Mouse (Mus musculus) erythroblast, embryonic 14.5 days (primary cell): Measurements from ENCODE around the gene Erich3. TPM values are rescaled to one million over a fixed set of nuclear protein-coding genes. Genes with fewer than 3 reads are reported as not detected.

Experiments
- H3K27me3 ChIP-seq: 2 replicates; pipeline ENCODE4 v1.6.1; 2012; ENCODE audit warnings: inconsistent platforms; ENCODE audit not compliant: control insufficient read depth
- H3K36me3 ChIP-seq: 2 replicates; pipeline ENCODE4 v1.6.1; 2012; ENCODE audit warnings: mild to moderate bottlenecking, inconsistent platforms; ENCODE audit not compliant: control insufficient read depth
- H3K4me1 ChIP-seq: 2 replicates; pipeline ENCODE4 v1.6.1; 2012; ENCODE audit warnings: inconsistent platforms; ENCODE audit not compliant: control insufficient read depth
- H3K4me3 ChIP-seq: replicated peaks from 2 replicates; pipeline ENCODE3; 2012; ENCODE audit warnings: moderate library complexity, mild to moderate bottlenecking, inconsistent platforms
- H3K9me3 ChIP-seq: 2 replicates; pipeline ENCODE4 v1.6.1; 2012; ENCODE audit warnings: low read length, inconsistent platforms, mixed read lengths; ENCODE audit not compliant: control insufficient read depth
- GATA1 ChIP-seq: IDR thresholded peaks from 2 replicates; pipeline ENCODE4 v1.6.1; 2012; ENCODE audit warnings: low read length, inconsistent platforms, mixed read lengths
- TAL1 ChIP-seq: IDR thresholded peaks from 3 replicates; pipeline ENCODE4 v1.6.1; 2012; ENCODE audit warnings: low read length, inconsistent platforms, mixed read lengths
- polyA plus RNA-seq: library from polyadenylated mRNA; stranded (reverse); fragments of >175 nt; gene quantifications from 2 replicates; pipeline ENCODE4 v1.2.3, GENCODE M21; 2012

Gene Erich3
- polyA plus RNA-seq, 1 experiment: not detected

DNA sequence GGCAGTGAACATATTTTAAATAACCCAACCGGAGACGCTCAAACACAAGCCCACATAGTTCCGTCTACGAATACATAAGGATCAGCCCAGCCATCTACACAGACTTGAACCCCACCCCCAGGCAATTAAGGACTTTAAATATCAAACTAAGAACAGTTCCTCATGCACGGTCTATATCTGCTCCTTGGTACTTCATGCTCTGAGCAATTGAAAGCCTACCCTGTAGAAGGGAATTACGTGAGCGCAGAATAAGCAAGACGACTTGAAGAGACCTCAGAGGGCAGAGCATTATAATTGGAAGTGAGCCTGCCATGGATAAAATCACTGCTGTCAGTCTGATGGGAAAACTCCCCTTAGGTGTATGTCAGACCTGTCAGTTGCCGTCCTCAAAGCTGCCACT lies 122.7 kb downstream of the Erich3 start:
- Histone ChIP-seq H3K27me3 (no peaks in the 10 kb centered on the region), H3K36me3 (no peaks in the 10 kb centered on the region), H3K4me1 (no peaks in the 10 kb centered on the region), H3K9me3 (peaks cover 12% of the 10 kb centered on the region), H3K4me3 (no peak overlapping the region)
- TF ChIP-seq GATA1: no peak
- TF ChIP-seq TAL1: no peak

DNA sequence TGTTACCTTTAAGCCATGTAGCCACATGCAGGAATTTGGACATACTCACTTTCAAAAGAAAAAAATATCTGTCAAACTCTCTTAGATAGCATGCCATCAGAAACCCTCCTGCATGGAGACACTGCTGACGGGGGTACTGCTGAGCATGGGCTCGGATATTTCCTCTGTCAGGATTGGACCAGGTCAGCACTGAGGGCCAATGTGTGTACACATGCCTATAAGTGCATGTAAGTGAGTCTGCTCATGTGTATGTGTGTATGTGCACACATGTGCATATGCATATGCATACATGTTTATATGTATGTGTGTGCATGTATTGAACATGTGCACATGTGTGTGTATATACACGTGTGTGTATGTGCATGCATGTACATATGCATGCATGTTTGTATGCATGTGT lies 124.0 kb downstream of the Erich3 start:
- Histone ChIP-seq H3K36me3 (no peaks in the 10 kb centered on the region), H3K4me3 (no peak overlapping the region), H3K9me3 (peaks cover 12% of the 10 kb centered on the region), H3K27me3 (no peaks in the 10 kb centered on the region), H3K4me1 (no peaks in the 10 kb centered on the region)
- TF ChIP-seq TAL1: no peak
- TF ChIP-seq GATA1: no peak

GRCm38 (mm10) chr3:154793571-154793970 lies 129.9 kb downstream of the Erich3 start:
- TF ChIP-seq TAL1: no peak
- TF ChIP-seq GATA1: no peak
- Histone ChIP-seq H3K4me1 (no peaks in the 10 kb centered on the region), H3K27me3 (no peaks in the 10 kb centered on the region), H3K4me3 (no peak overlapping the region), H3K36me3 (no peaks in the 10 kb centered on the region), H3K9me3 (peaks cover 2% of the 10 kb centered on the region; the same call in 1 of the 2 replicates)

- H3K36me3 ChIP-seq: no peaks in the 10 kb centered on the region
- no peaks in the 10 kb centered on the region for H3K4me1 ChIP-seq
- no peak overlapping the region for H3K4me3 ChIP-seq
- no peaks in the 10 kb centered on the region for H3K27me3 ChIP-seq
- H3K9me3 ChIP-seq: 0 out of 2 replicates have a peak, but pooled peaks cover 2% of the 10 kb centered on the region
- TF ChIP-seq GATA1 (no peak), TAL1 (no peak)
These were observed 135.1 kb downstream of the Erich3 start for GRCm38 (mm10) chr3:154798806-154799205.

- H3K4me1 ChIP-seq: no peaks in the 10 kb centered on the region
- TF ChIP-seq GATA1 (no peak), TAL1 (no peak)
These were observed 136.8 kb downstream of the Erich3 start for GRCm38 (mm10) chr3:154800454-154800853.

DNA sequence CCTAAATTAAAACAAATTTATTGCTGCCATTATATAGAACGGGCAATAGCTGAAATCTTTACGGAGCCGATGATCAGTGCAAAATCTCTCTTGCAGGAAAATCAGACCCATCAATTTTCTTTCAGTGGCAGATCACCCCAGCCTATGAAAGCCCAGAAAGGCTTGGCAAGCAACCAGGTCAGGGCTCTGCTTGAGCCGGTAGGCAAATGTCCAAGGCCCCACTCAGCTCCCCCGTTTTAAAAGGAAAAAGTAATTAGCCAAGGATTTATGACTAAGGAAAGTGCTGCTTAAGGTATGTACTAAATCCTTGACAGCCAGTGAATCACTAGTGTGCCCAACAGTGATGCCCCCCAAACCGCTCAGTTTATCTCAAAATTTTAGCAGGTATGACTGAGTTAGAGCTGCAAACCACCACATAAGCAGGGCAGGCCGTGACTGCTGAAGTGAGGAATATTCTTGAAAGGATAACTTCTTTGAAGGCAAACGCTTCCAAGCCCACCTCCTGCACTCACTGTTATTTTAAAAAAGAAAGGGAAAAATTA lies 137.3 kb downstream of the Erich3 start:
- no peaks in the 10 kb centered on the region for H3K4me1 ChIP-seq
- 0 out of 2 replicates have a peak, but pooled peaks cover 2% of the 10 kb centered on the region for H3K9me3 ChIP-seq
- no peaks in the 10 kb centered on the region for H3K36me3 ChIP-seq
- no peak overlapping the region for H3K4me3 ChIP-seq
- TF ChIP-seq GATA1 (no peak), TAL1 (no peak)
- H3K27me3 ChIP-seq: no peaks in the 10 kb centered on the region

More at GRCm38 (mm10) chr3:154800454-154800853, 136.8 kb downstream of the Erich3 start:
- no peaks in the 10 kb centered on the region for H3K27me3 ChIP-seq
- H3K4me3 ChIP-seq: no peak overlapping the region
- H3K9me3 ChIP-seq: 0 out of 2 replicates have a peak, but pooled peaks cover 2% of the 10 kb centered on the region
- no peaks in the 10 kb centered on the region for H3K36me3 ChIP-seq

GRCm38 (mm10) chr3:154806626-154807025 lies 143.0 kb downstream of the Erich3 start:
- no peaks in the 10 kb centered on the region for H3K36me3 ChIP-seq
- peaks cover 7% of the 10 kb centered on the region for H3K9me3 ChIP-seq
- no peaks in the 10 kb centered on the region for H3K4me1 ChIP-seq
- TF ChIP-seq GATA1 (no peak), TAL1 (no peak)
- no peak overlapping the region for H3K4me3 ChIP-seq
- no peaks in the 10 kb centered on the region; the same call in 1 of the 2 replicates for H3K27me3 ChIP-seq

DNA sequence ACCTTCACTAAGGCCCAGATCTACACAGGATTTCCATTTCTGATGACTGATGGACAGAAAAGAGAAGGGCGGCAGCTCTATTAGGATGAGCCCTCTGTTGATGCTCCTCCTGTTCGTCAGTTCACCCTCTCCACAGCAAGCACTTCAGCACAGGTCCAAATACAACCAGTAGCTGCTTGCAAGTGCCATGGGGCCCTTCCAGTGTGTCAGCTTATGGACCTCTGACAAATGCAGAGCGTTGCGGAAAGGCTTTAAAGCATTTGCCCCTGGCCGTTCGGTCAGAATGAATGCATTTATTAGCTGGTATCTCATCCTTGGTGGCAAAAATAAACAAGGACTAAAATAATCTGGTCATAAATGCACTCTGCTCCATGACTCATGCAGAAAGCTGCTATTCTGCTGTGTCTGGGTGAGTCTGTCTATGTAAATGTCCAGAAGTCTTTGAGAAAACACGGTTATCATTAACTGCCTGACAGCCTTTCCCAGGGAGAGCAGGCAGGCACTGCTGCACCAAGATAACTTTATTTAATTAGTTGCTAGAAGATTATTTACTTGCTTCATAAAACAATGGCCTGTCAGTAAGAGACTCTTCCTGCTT lies 146.7 kb downstream of the Erich3 start:
- H3K4me1 ChIP-seq: no peaks in the 10 kb centered on the region
- H3K36me3 ChIP-seq: no peaks in the 10 kb centered on the region
- TF ChIP-seq TAL1 (no peak), GATA1 (no peak)
- no peaks in the 10 kb centered on the region; the same call in 1 of the 2 replicates for H3K27me3 ChIP-seq
- peaks cover 11% of the 10 kb centered on the region for H3K9me3 ChIP-seq
- no peak overlapping the region for H3K4me3 ChIP-seq

GRCm38 (mm10) chr3:154811281-154811680 lies 147.6 kb downstream of the Erich3 start:
- H3K4me1 ChIP-seq: no peaks in the 10 kb centered on the region
- TF ChIP-seq GATA1 (no peak), TAL1 (no peak)
- no peaks in the 10 kb centered on the region for H3K36me3 ChIP-seq
- no peak overlapping the region for H3K4me3 ChIP-seq
- peaks cover 11% of the 10 kb centered on the region for H3K9me3 ChIP-seq
- no peaks in the 10 kb centered on the region; the same call in 1 of the 2 replicates for H3K27me3 ChIP-seq

DNA sequence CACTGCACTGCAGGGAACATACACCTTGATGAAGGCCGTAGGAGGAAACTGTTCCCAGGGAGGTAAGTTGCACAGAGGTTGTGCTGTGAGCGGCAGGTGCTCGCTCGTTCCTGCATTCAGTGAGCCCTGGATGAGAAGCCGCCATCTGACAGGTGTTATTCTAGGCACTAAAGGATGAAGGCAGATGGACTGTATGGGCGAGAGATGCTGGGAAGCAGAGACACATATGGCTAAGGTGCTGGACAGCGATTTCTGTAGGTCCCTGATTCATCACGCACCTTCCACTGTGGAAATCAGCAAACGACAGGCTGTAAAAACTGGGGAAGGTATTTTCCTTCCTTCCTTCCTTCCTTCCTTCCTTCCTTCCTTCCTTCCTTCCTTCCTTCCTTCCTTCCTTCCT lies 148.2 kb downstream of the Erich3 start:
- no peak for TF ChIP-seq TAL1
- TF ChIP-seq GATA1: no peak
- H3K4me3 ChIP-seq: no peak overlapping the region
- H3K9me3 ChIP-seq: peaks cover 11% of the 10 kb centered on the region
- no peaks in the 10 kb centered on the region for H3K4me1 ChIP-seq
- no peaks in the 10 kb centered on the region for H3K36me3 ChIP-seq
- H3K27me3 ChIP-seq: no peaks in the 10 kb centered on the region; the same call in 1 of the 2 replicates
